Mouse (Mus musculus): Measurements from ENCODE around the gene Rabgap1l. TPM values are rescaled to one million over a fixed set of nuclear protein-coding genes. Genes with fewer than 3 reads are reported as not detected.

The Rabgap1l gene
- polyA plus RNA-seq, 1 experiment from 2014 or later = 12.0 TPM

GRCm38 (mm10) chr1:160790630-160791029, 2.4 kb downstream of the Rabgap1l start:
- no peak overlapping the region for H3K27ac ChIP-seq
- no peaks in the 10 kb centered on the region for H3K9me3 ChIP-seq (replicated peaks; ENCODE audit: low read length)
- no peak overlapping the region for H3K4me3 ChIP-seq (replicated peaks; ENCODE audit: low read depth, low read length)
- H3K4me1 ChIP-seq (replicated peaks; ENCODE audit: insufficient read depth, low read length) = no peaks in the 10 kb centered on the region
- H3K27me3 ChIP-seq (ENCODE audit: insufficient read depth, low read length) = no peaks in the 10 kb centered on the region
- no peak for TF ChIP-seq CTCF (IDR thresholded peaks at IDR 0.05; ENCODE audit: low read depth)
- no peaks in the 10 kb centered on the region for H3K36me3 ChIP-seq (ENCODE audit: insufficient read depth, low read length)
- no peak overlapping the region for H3K9ac ChIP-seq (ENCODE audit: low read depth, low read length)
- DNase-seq (ENCODE audit: low spot score) (no peak), ATAC-seq (replicated peaks; ENCODE audit: low FRiP score, low read depth) (no peak)
- no peak overlapping the region for H3K4me2 ChIP-seq (ENCODE audit: low read length)

DNA sequence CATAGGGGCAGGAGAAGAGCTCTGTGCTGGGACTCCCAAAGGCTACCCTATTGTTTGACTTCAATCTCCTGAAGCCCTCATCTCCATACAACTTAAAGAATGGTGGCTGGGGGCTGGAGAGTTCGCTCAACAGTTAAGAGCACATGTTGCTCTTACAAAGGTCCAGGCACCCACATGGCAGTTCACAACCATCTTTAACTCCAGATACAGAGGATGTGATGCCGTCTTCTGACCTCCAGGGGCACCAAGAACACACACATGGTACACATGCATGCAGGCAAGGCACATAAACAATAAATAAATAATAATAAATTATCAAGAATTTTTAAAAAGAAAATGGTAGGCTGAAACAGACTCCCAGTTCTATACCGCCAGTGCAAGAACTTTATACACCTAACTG, 3.1 kb downstream of the Rabgap1l start:
- TF ChIP-seq CTCF (IDR thresholded peaks at IDR 0.05; ENCODE audit: low read depth) = no peak; the same call in 1 of the 2 replicates
- Histone ChIP-seq H3K4me1 (replicated peaks; ENCODE audit: insufficient read depth, low read length) (no peaks in the 10 kb centered on the region), H3K27me3 (ENCODE audit: insufficient read depth, low read length) (no peaks in the 10 kb centered on the region), H3K9me3 (replicated peaks; ENCODE audit: low read length) (no peaks in the 10 kb centered on the region), H3K36me3 (ENCODE audit: insufficient read depth, low read length) (no peaks in the 10 kb centered on the region), H3K27ac (no peak overlapping the region), H3K9ac (ENCODE audit: low read depth, low read length) (no peak overlapping the region), H3K4me3 (replicated peaks; ENCODE audit: low read depth, low read length) (no peak overlapping the region), H3K4me2 (ENCODE audit: low read length) (no peak overlapping the region)
- DNase-seq (ENCODE audit: low spot score) (no peak), ATAC-seq (replicated peaks; ENCODE audit: low FRiP score, low read depth) (no peak)
- 93% methylated on average over 3 of the region's 3 CpGs for WGBS

DNA sequence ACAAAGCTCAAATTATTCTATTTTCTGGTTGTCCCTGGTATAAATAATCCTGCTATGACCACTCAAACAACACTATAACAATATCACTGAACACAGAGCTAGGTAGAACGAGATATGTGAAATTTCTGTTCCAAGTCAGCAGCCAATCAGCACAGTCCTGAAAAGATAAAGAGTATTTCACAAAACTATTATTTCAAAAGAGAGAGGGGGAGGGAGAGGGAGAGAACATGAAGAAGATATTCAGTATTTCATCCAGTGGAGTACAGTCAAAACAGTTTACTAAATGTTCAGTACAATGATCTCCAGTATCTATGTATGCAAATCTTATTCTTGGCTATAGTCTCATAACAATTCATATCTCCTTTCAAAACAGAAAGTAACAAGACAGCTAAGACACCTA, 5.1 kb downstream of the Rabgap1l start:
- DNase-seq (ENCODE audit: low spot score) = no peak
- no peak overlapping the region for H3K9ac ChIP-seq (ENCODE audit: low read depth, low read length)
- H3K4me2 ChIP-seq (ENCODE audit: low read length) = no peak overlapping the region
- H3K4me1 ChIP-seq (replicated peaks; ENCODE audit: insufficient read depth, low read length) = no peaks in the 10 kb centered on the region
- no peaks in the 10 kb centered on the region for H3K36me3 ChIP-seq (ENCODE audit: insufficient read depth, low read length)
- ATAC-seq (replicated peaks; ENCODE audit: low FRiP score, low read depth) = no peak
- H3K9me3 ChIP-seq (replicated peaks; ENCODE audit: low read length) = no peaks in the 10 kb centered on the region
- no peaks in the 10 kb centered on the region for H3K27me3 ChIP-seq (ENCODE audit: insufficient read depth, low read length)
- H3K27ac ChIP-seq = no peak overlapping the region
- no peak overlapping the region for H3K4me3 ChIP-seq (replicated peaks; ENCODE audit: low read depth, low read length)
- no peak for TF ChIP-seq CTCF (IDR thresholded peaks at IDR 0.05; ENCODE audit: low read depth)
- 75% methylated on average over 1 of the region's 1 CpGs for WGBS

- no peak for ATAC-seq (replicated peaks; ENCODE audit: low FRiP score, low read depth)
- Histone ChIP-seq H3K36me3 (ENCODE audit: insufficient read depth, low read length) (no peaks in the 10 kb centered on the region), H3K9ac (ENCODE audit: low read depth, low read length) (no peak overlapping the region), H3K27ac (no peak overlapping the region), H3K4me2 (ENCODE audit: low read length) (no peak overlapping the region), H3K4me1 (replicated peaks; ENCODE audit: insufficient read depth, low read length) (no peaks in the 10 kb centered on the region), H3K27me3 (ENCODE audit: insufficient read depth, low read length) (no peaks in the 10 kb centered on the region), H3K4me3 (replicated peaks; ENCODE audit: low read depth, low read length) (no peak overlapping the region), H3K9me3 (replicated peaks; ENCODE audit: low read length) (no peaks in the 10 kb centered on the region)
- WGBS = 85% methylated on average over 3 of the region's 3 CpGs
- no peak for DNase-seq (ENCODE audit: low spot score)
- no peak for TF ChIP-seq CTCF (IDR thresholded peaks at IDR 0.05; ENCODE audit: low read depth)
These were observed 5.8 kb downstream of the Rabgap1l start for GRCm38 (mm10) chr1:160787164-160787563.

DNA sequence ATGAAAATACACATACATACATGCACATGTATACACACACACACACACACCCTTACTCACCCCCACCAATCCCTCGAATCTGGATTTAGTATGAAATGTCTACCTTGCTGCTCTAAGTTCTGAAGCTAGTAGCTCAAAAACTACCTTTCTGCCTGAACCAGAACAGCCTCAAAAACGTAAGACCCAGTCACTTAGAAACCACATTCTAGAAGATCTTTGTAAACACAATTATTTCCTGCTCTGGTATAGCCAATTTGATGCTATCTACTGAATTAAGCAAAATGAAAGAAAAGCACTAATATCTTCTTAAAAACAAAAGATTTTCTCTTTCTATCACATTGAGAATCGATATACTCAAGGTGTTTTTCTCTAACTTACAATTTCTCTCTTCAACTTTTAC, 6.4 kb downstream of the Rabgap1l start:
- Histone ChIP-seq H3K27ac (no peak overlapping the region), H3K27me3 (ENCODE audit: insufficient read depth, low read length) (no peaks in the 10 kb centered on the region), H3K4me1 (replicated peaks; ENCODE audit: insufficient read depth, low read length) (no peaks in the 10 kb centered on the region), H3K9me3 (replicated peaks; ENCODE audit: low read length) (no peaks in the 10 kb centered on the region), H3K36me3 (ENCODE audit: insufficient read depth, low read length) (no peaks in the 10 kb centered on the region), H3K4me3 (replicated peaks; ENCODE audit: low read depth, low read length) (no peak overlapping the region), H3K9ac (ENCODE audit: low read depth, low read length) (no peak overlapping the region), H3K4me2 (ENCODE audit: low read length) (no peak overlapping the region)
- 88% methylated on average over 3 of the region's 3 CpGs for WGBS
- DNase-seq (ENCODE audit: low spot score) (no peak), ATAC-seq (replicated peaks; ENCODE audit: low FRiP score, low read depth) (no peak)
- TF ChIP-seq CTCF (IDR thresholded peaks at IDR 0.05; ENCODE audit: low read depth) = no peak

DNA sequence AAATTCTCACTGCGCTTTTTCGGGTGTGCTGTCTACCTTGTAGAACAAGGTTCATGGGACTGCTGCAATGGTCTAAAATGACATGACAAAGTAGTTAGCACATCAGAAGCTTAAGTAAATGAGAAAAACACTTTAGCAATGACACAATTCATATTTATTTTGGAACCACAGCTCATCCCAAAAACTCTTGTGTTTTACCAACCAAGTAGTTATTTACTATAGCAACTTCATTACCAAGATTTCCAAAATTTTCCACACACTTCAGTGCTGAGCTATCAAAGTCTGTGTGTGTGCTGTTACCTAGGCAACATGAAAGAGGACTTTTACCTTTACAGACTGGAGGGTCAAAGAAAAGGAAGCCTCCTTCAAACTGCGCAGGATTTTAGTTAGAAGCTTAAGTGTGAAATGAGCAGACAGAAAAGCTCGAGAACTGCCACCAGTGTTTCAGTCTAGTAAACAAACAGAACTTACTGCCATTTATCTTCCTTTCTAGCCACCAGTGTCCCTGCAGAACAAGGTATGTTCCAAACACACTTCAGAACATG, 7.3 kb downstream of the Rabgap1l start:
- H3K9me3 ChIP-seq (replicated peaks; ENCODE audit: low read length) = no peaks in the 10 kb centered on the region
- no peak overlapping the region for H3K9ac ChIP-seq (ENCODE audit: low read depth, low read length)
- no peaks in the 10 kb centered on the region for H3K27me3 ChIP-seq (ENCODE audit: insufficient read depth, low read length)
- WGBS = 63% methylated on average over 4 of the region's 4 CpGs
- no peak for TF ChIP-seq CTCF (IDR thresholded peaks at IDR 0.05; ENCODE audit: low read depth)
- no peaks in the 10 kb centered on the region for H3K4me1 ChIP-seq (replicated peaks; ENCODE audit: insufficient read depth, low read length)
- H3K4me2 ChIP-seq (ENCODE audit: low read length) = no peak overlapping the region
- no peak overlapping the region for H3K27ac ChIP-seq
- H3K36me3 ChIP-seq (ENCODE audit: insufficient read depth, low read length) = no peaks in the 10 kb centered on the region
- no peak overlapping the region for H3K4me3 ChIP-seq (replicated peaks; ENCODE audit: low read depth, low read length)
- DNase-seq (ENCODE audit: low spot score) (no peak), ATAC-seq (replicated peaks; ENCODE audit: low FRiP score, low read depth) (no peak)

DNA sequence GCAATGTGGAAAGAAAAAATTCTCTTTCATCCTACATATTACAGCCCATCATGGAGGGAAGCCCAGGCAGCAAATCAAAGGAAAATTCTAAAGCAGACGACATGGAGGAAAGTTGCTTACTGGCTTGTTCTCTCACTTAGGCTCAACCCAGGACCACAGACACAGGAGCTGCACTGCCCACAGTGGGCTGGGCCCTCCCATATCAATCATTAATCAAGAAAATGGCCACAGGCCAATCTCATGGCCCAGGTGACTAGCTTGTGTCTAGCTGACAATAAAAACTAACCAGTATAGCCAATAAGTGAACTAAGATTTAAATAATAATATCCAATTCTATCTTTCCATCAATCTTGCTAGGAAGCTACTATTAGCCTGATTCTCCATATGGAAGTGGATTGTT, 8.9 kb downstream of the Rabgap1l start:
- 50% methylated on average over 1 of the region's 1 CpGs for WGBS
- H3K4me2 ChIP-seq (ENCODE audit: low read length) = no peak overlapping the region
- ATAC-seq (replicated peaks; ENCODE audit: low FRiP score, low read depth) (0 out of 2 replicates have a peak, but pooled peaks have one; percentile 65), DNase-seq (ENCODE audit: low spot score) (no peak)
- no peak overlapping the region for H3K9ac ChIP-seq (ENCODE audit: low read depth, low read length)
- no peak overlapping the region for H3K27ac ChIP-seq
- no peak overlapping the region for H3K4me3 ChIP-seq (replicated peaks; ENCODE audit: low read depth, low read length)
- H3K9me3 ChIP-seq (replicated peaks; ENCODE audit: low read length) = no peaks in the 10 kb centered on the region
- no peaks in the 10 kb centered on the region for H3K36me3 ChIP-seq (ENCODE audit: insufficient read depth, low read length)
- no peak for TF ChIP-seq CTCF (IDR thresholded peaks at IDR 0.05; ENCODE audit: low read depth)
- no peaks in the 10 kb centered on the region for H3K4me1 ChIP-seq (replicated peaks; ENCODE audit: insufficient read depth, low read length)
- H3K27me3 ChIP-seq (ENCODE audit: insufficient read depth, low read length) = no peaks in the 10 kb centered on the region

Data from kidney, postnatal 0 days (tissue).